Mouse (Mus musculus) lung, adult 2 months (tissue): ENCODE measurements at regions not wholly inside any gene's neighbourhood (a gene's known extent, or its start where the extent isn't known, plus 50 kb on each side); places are given as distances from the start of the nearest gene placed in this dataset.
"Not testable (repeated sequence)": the region's sequence is repeated elsewhere in the genome, so short reads cannot be mapped to it uniquely, and the experiment has no call there.

Source experiments
- DNase-seq: peaks from one replicate; pipeline ENCODE4 v3.0.0; 2022
- H3K4me1 ChIP-seq: fragments of 200-500 bp; 2 replicates; pipeline ENCODE4 v1.6.1; 2011; ENCODE audit warnings: low read length; ENCODE audit not compliant: control insufficient read depth, insufficient read depth
- H3K4me3 ChIP-seq: fragments of 200-500 bp; replicated peaks from 2 replicates; pipeline ENCODE3; 2011; ENCODE audit warnings: low read depth, mild to moderate bottlenecking, control low read depth, low read length; ENCODE audit errors: extremely low read depth
- CTCF ChIP-seq: fragments of 200-500 bp; IDR thresholded peaks from 2 replicates; pipeline ENCODE4 v1.5.1; 2011; ENCODE audit warnings: mild to moderate bottlenecking, low read length, control low read depth; ENCODE audit not compliant: insufficient read depth
- POLR2A ChIP-seq: fragments of 200-500 bp; IDR thresholded peaks from 2 replicates; pipeline ENCODE4 v1.6.1; 2011; ENCODE audit warnings: low read depth, mild to moderate bottlenecking, control low read depth, low read length, borderline replicate concordance; ENCODE audit errors: extremely low read depth
- WGBS: fragments of 180-500 bp; shearing (Covaris S2); methylation state at CpG from one replicate; pipeline ENCODE4 v1.1.7; 2018; 5-methylcytosine and 5-hydroxymethylcytosine counted together

GRCm38 (mm10) chr5:3267021-3267420 lies 74.3 kb upstream of the Cdk6 start:
- DNase-seq: no peak
- 80% methylated on average over 5 of the region's 5 CpGs for WGBS
- no peak for TF ChIP-seq CTCF
- no peak for TF ChIP-seq POLR2A
- H3K4me3 ChIP-seq: no peak overlapping the region
- no peaks in the 10 kb centered on the region for H3K4me1 ChIP-seq

GRCm38 (mm10) chr5:3269760-3270159 lies 71.5 kb upstream of the Cdk6 start:
- TF ChIP-seq POLR2A: no peak
- no peak for TF ChIP-seq CTCF
- WGBS: 48% methylated on average over 7 of the region's 7 CpGs
- no peak overlapping the region for H3K4me3 ChIP-seq
- no peak for DNase-seq
- H3K4me1 ChIP-seq: no peaks in the 10 kb centered on the region

GRCm38 (mm10) chr5:3273140-3273539 lies 68.1 kb upstream of the Cdk6 start:
- 21% methylated on average over 1 of the region's 1 CpGs for WGBS
- not testable (repeated sequence) for DNase-seq, H3K4me1 ChIP-seq, H3K4me3 ChIP-seq

GRCm38 (mm10) chr5:3277241-3277640 lies 64.0 kb upstream of the Cdk6 start:
- H3K4me1 ChIP-seq, DNase-seq, H3K4me3 ChIP-seq: not testable (repeated sequence)
- 93% methylated on average over 16 of the region's 16 CpGs for WGBS

GRCm38 (mm10) chr5:3278956-3279355 lies 62.3 kb upstream of the Cdk6 start:
- not testable (repeated sequence) for H3K4me3 ChIP-seq, H3K4me1 ChIP-seq, DNase-seq
- WGBS: 87% methylated on average over 5 of the region's 5 CpGs

- DNase-seq, H3K4me1 ChIP-seq, H3K4me3 ChIP-seq: not testable (repeated sequence)
- 63% methylated on average over 8 of the region's 8 CpGs for WGBS
Measured at GRCm38 (mm10) chr5:3281911-3282506, 59.3 kb upstream of the Cdk6 start.

GRCm38 (mm10) chr5:3283083-3283482 lies 58.2 kb upstream of the Cdk6 start:
- TF ChIP-seq POLR2A: no peak
- TF ChIP-seq CTCF: no peak
- 90% methylated on average over 3 of the region's 3 CpGs for WGBS
- Histone ChIP-seq H3K4me1 (no peaks in the 10 kb centered on the region), H3K4me3 (no peak overlapping the region)
- DNase-seq: no peak

- H3K4me3 ChIP-seq, DNase-seq, H3K4me1 ChIP-seq: not testable (repeated sequence)
- WGBS: 92% methylated on average over 1 of the region's 1 CpGs
Measured at GRCm38 (mm10) chr5:3284335-3284734, 57.0 kb upstream of the Cdk6 start.

- 39% methylated on average over 8 of the region's 8 CpGs for WGBS
- H3K4me3 ChIP-seq, DNase-seq, H3K4me1 ChIP-seq: not testable (repeated sequence)
Measured at GRCm38 (mm10) chr5:3289991-3290417, 51.3 kb upstream of the Cdk6 start.
